Comparison of ENCODE assay signal across 8 mouse cellular contexts in genomic region chr6:136543164-136543563, GRCm38 (mm10). TPM values are rescaled to one million over a fixed set of nuclear protein-coding genes. Genes with fewer than 3 reads are reported as not detected.
DNase-seq lines count a peak whose midpoint lies in the region; ATAC-seq and TF ChIP-seq lines count a peak whose summit lies in the region.

No protein-coding gene starts in this region.

- no peaks in the 10 kb centered on the region for H3K27me3 ChIP-seq in hindbrain, postnatal 0 days (ENCODE audit: insufficient read depth, low read length)
- no peaks in the 10 kb centered on the region for H3K27me3 ChIP-seq in midbrain, embryonic 13.5 days

- no peak overlapping the region for H3K9ac ChIP-seq in hindbrain, postnatal 0 days (replicated peaks; ENCODE audit: low read length)
- no peak overlapping the region for H3K9ac ChIP-seq in midbrain, embryonic 13.5 days (replicated peaks)

- H3K4me2 ChIP-seq in hindbrain, postnatal 0 days (ENCODE audit: low read depth, low read length) = peak overlapping the region; percentile 35
- H3K4me2 ChIP-seq in midbrain, embryonic 13.5 days (replicated peaks) = peak overlapping the region; percentile 35

- DNase-seq in right cerebral cortex, adult 18-20 months = peak; percentile 54
- no peak for DNase-seq in right cerebral cortex, postnatal 4 days
- DNase-seq in cerebellum, postnatal 36 days = peak; percentile 69 to 76
- peak; percentile 46 for DNase-seq in gastrocnemius, postnatal 14 days
- peak; percentile 81 for DNase-seq in hindbrain, postnatal 0 days (ENCODE audit: low spot score)
- DNase-seq in liver = peak; percentile 51
- no peak for DNase-seq in thymus, postnatal 14 days

- H3K9me3 ChIP-seq in hindbrain, postnatal 0 days (ENCODE audit: low read length) = no peaks in the 10 kb centered on the region
- H3K9me3 ChIP-seq in midbrain, embryonic 13.5 days = no peaks in the 10 kb centered on the region

- WGBS in hindbrain, postnatal 0 days = 5% methylated on average over 6 of the region's 6 CpGs
- 10% methylated on average over 6 of the region's 6 CpGs for WGBS in midbrain, embryonic 13.5 days

- H3K4me3 ChIP-seq in hindbrain, postnatal 0 days (ENCODE audit: low read length) = no peak overlapping the region
- 0 out of 2 replicates have a peak overlapping the region, but pooled peaks have one; percentile 6 for H3K4me3 ChIP-seq in midbrain, embryonic 13.5 days (replicated peaks)

- intact Hi-C loops in gastrocnemius, postnatal 14 days (cut with DNase I; ENCODE audit: low total_unique reads) = no loop called here

- no peaks in the 10 kb centered on the region for H3K36me3 ChIP-seq in hindbrain, postnatal 0 days (ENCODE audit: insufficient read depth, low read length)
- peaks cover 22% of the 10 kb centered on the region for H3K36me3 ChIP-seq in midbrain, embryonic 13.5 days

- H3K27ac ChIP-seq in hindbrain, postnatal 0 days = peak overlapping the region; percentile 85
- peak overlapping the region; percentile 87 for H3K27ac ChIP-seq in midbrain, embryonic 13.5 days

- peaks cover 12% of the 10 kb centered on the region; the same call in 1 of the 2 replicates for H3K4me1 ChIP-seq in hindbrain, postnatal 0 days (ENCODE audit: insufficient read depth, low read length)
- peaks cover 53% of the 10 kb centered on the region for H3K4me1 ChIP-seq in midbrain, embryonic 13.5 days (replicated peaks)

- TF ChIP-seq CTCF in hindbrain, postnatal 0 days (IDR thresholded peaks at IDR 0.05; ENCODE audit: low read depth) = 0 out of 2 replicates have a peak, but pooled peaks have one; percentile 6

- peak; percentile 93 for ATAC-seq in hindbrain, postnatal 0 days
- ATAC-seq in midbrain, embryonic 13.5 days = peak; percentile 91

RNA-seq across cellular contexts. Expression of gene Atf7ip, which starts 37.2 kb away (rescaled TPM):
- total RNA-seq in gastrocnemius, postnatal 14 days (2021) = 10 to 100 TPM; 32.8 to 51.9 TPM
- total RNA-seq in hindbrain, postnatal 0 days (2014; rRNA removed) = 39.4 and 42.8 TPM in 2 replicates
- polyA plus RNA-seq in hindbrain, postnatal 0 days (2015; fragmentation: Nextera tagmentation; extraction: Ambion mirVana) = 22.9 and 25.6 TPM in 2 replicates
- polyA plus RNA-seq in midbrain, embryonic 13.5 days (2015; fragmentation: Nextera tagmentation; extraction: Ambion mirVana) = 48.5 and 49.9 TPM in 2 replicates

Comparison
In these comparisons a context has a peak if more than half of its experiments do, and no peak if none do; other contexts are left out.
1. DNase-seq: peak in right cerebral cortex, adult 18-20 months (single experiment), cerebellum, postnatal 36 days (2 of 2), gastrocnemius, postnatal 14 days (single experiment), hindbrain, postnatal 0 days (single experiment) and liver (single experiment); none in right cerebral cortex, postnatal 4 days (single experiment) and thymus, postnatal 14 days (single experiment).